Mouse (Mus musculus): ENCODE measurements around the gene Ppp2r5c. TPM values are rescaled to one million over a fixed set of nuclear protein-coding genes. Genes with fewer than 3 reads are reported as not detected.

Ppp2r5c gene
- polyA plus RNA-seq, 1 experiment = 136 TPM

GRCm38 (mm10) chr12:110500095-110500494 lies 53.2 kb downstream of the Ppp2r5c start:
- Histone ChIP-seq H3K4me1 (ENCODE audit: control insufficient read depth, insufficient read depth, low read length) (peaks cover 38% of the 10 kb centered on the region), H3K4me3 (replicated peaks; ENCODE audit: insufficient read depth, low read depth, low read length) (no peak overlapping the region), H3K27ac (ENCODE audit: insufficient read depth, low read length) (peak overlapping the region; percentile 35; the same call in 1 of the 2 replicates), H3K27me3 (ENCODE audit: control insufficient read depth, insufficient read depth, low read length) (no peaks in the 10 kb centered on the region)
- TF ChIP-seq CTCF (IDR thresholded peaks at IDR 0.05; ENCODE audit: borderline replicate concordance, insufficient read depth, low read depth, low read length) (no peak), POLR2A (IDR thresholded peaks at IDR 0.05; ENCODE audit: borderline replicate concordance, insufficient read depth, low read length) (no peak)
- no peak for DNase-seq
- 94% methylated on average over 8 of the region's 8 CpGs for WGBS

GRCm38 (mm10) chr12:110503406-110504144 lies 56.7 kb downstream of the Ppp2r5c start:
- 91% methylated on average over 8 of the region's 8 CpGs for WGBS
- TF ChIP-seq POLR2A (IDR thresholded peaks at IDR 0.05; ENCODE audit: borderline replicate concordance, insufficient read depth, low read length) (no peak), CTCF (IDR thresholded peaks at IDR 0.05; ENCODE audit: borderline replicate concordance, insufficient read depth, low read depth, low read length) (no peak)
- no peak overlapping the region for H3K27ac ChIP-seq (ENCODE audit: insufficient read depth, low read length)
- no peak overlapping the region for H3K4me3 ChIP-seq (replicated peaks; ENCODE audit: insufficient read depth, low read depth, low read length)
- peaks cover 38% of the 10 kb centered on the region for H3K4me1 ChIP-seq (ENCODE audit: control insufficient read depth, insufficient read depth, low read length)
- no peaks in the 10 kb centered on the region for H3K27me3 ChIP-seq (ENCODE audit: control insufficient read depth, insufficient read depth, low read length)
- no peak for DNase-seq

GRCm38 (mm10) chr12:110504145-110504490 lies 57.2 kb downstream of the Ppp2r5c start:
- H3K27ac ChIP-seq (ENCODE audit: insufficient read depth, low read length) = no peak overlapping the region

GRCm38 (mm10) chr12:110504793-110505192 lies 57.9 kb downstream of the Ppp2r5c start:
- Histone ChIP-seq H3K27me3 (ENCODE audit: control insufficient read depth, insufficient read depth, low read length) (no peaks in the 10 kb centered on the region), H3K27ac (ENCODE audit: insufficient read depth, low read length) (no peak overlapping the region), H3K4me3 (replicated peaks; ENCODE audit: insufficient read depth, low read depth, low read length) (no peak overlapping the region), H3K4me1 (ENCODE audit: control insufficient read depth, insufficient read depth, low read length) (peaks cover 43% of the 10 kb centered on the region)
- DNase-seq = no peak
- 64% methylated on average over 3 of the region's 3 CpGs for WGBS
- TF ChIP-seq POLR2A (IDR thresholded peaks at IDR 0.05; ENCODE audit: borderline replicate concordance, insufficient read depth, low read length) (no peak), CTCF (IDR thresholded peaks at IDR 0.05; ENCODE audit: borderline replicate concordance, insufficient read depth, low read depth, low read length) (no peak)

More at GRCm38 (mm10) chr12:110504145-110504490, 57.2 kb downstream of the Ppp2r5c start:
- no peak overlapping the region for H3K4me3 ChIP-seq (replicated peaks; ENCODE audit: insufficient read depth, low read depth, low read length)
- H3K4me1 ChIP-seq (ENCODE audit: control insufficient read depth, insufficient read depth, low read length) = peaks cover 42% of the 10 kb centered on the region
- no peak for TF ChIP-seq CTCF (IDR thresholded peaks at IDR 0.05; ENCODE audit: borderline replicate concordance, insufficient read depth, low read depth, low read length)
- no peak for TF ChIP-seq POLR2A (IDR thresholded peaks at IDR 0.05; ENCODE audit: borderline replicate concordance, insufficient read depth, low read length)
- no peak for DNase-seq
- no peaks in the 10 kb centered on the region for H3K27me3 ChIP-seq (ENCODE audit: control insufficient read depth, insufficient read depth, low read length)
- WGBS = 81% methylated on average over 9 of the region's 9 CpGs

- no peak for TF ChIP-seq CTCF (IDR thresholded peaks at IDR 0.05; ENCODE audit: borderline replicate concordance, insufficient read depth, low read depth, low read length)
- no peak for TF ChIP-seq POLR2A (IDR thresholded peaks at IDR 0.05; ENCODE audit: borderline replicate concordance, insufficient read depth, low read length)
- H3K4me3 ChIP-seq (replicated peaks; ENCODE audit: insufficient read depth, low read depth, low read length) = no peak overlapping the region
- DNase-seq = no peak
- 48% methylated on average over 5 of the region's 5 CpGs for WGBS
- no peaks in the 10 kb centered on the region for H3K27me3 ChIP-seq (ENCODE audit: control insufficient read depth, insufficient read depth, low read length)
- peaks cover 44% of the 10 kb centered on the region for H3K4me1 ChIP-seq (ENCODE audit: control insufficient read depth, insufficient read depth, low read length)
- no peak overlapping the region for H3K27ac ChIP-seq (ENCODE audit: insufficient read depth, low read length)
Observed at GRCm38 (mm10) chr12:110506046-110506445, 59.1 kb downstream of the Ppp2r5c start.

- H3K27me3 ChIP-seq (ENCODE audit: control insufficient read depth, insufficient read depth, low read length) = no peaks in the 10 kb centered on the region
- H3K27ac ChIP-seq (ENCODE audit: insufficient read depth, low read length) = no peak overlapping the region
- no peak overlapping the region for H3K4me3 ChIP-seq (replicated peaks; ENCODE audit: insufficient read depth, low read depth, low read length)
- TF ChIP-seq POLR2A (IDR thresholded peaks at IDR 0.05; ENCODE audit: borderline replicate concordance, insufficient read depth, low read length) (no peak), CTCF (IDR thresholded peaks at IDR 0.05; ENCODE audit: borderline replicate concordance, insufficient read depth, low read depth, low read length) (no peak)
- 72% methylated on average over 9 of the region's 9 CpGs for WGBS
- peaks cover 52% of the 10 kb centered on the region for H3K4me1 ChIP-seq (ENCODE audit: control insufficient read depth, insufficient read depth, low read length)
- no peak for DNase-seq
Observed at GRCm38 (mm10) chr12:110507714-110508297, 60.9 kb downstream of the Ppp2r5c start.

GRCm38 (mm10) chr12:110508680-110509079 lies 61.8 kb downstream of the Ppp2r5c start:
- no peak for DNase-seq
- Histone ChIP-seq H3K27me3 (ENCODE audit: control insufficient read depth, insufficient read depth, low read length) (no peaks in the 10 kb centered on the region), H3K4me3 (replicated peaks; ENCODE audit: insufficient read depth, low read depth, low read length) (no peak overlapping the region), H3K27ac (ENCODE audit: insufficient read depth, low read length) (no peak overlapping the region), H3K4me1 (ENCODE audit: control insufficient read depth, insufficient read depth, low read length) (peaks cover 59% of the 10 kb centered on the region)
- WGBS = 79% methylated on average over 5 of the region's 5 CpGs
- TF ChIP-seq CTCF (IDR thresholded peaks at IDR 0.05; ENCODE audit: borderline replicate concordance, insufficient read depth, low read depth, low read length) (no peak), POLR2A (IDR thresholded peaks at IDR 0.05; ENCODE audit: borderline replicate concordance, insufficient read depth, low read length) (no peak)
